Comparison of ENCODE assay signal across 22 mouse cellular contexts in the genomic region with DNA sequence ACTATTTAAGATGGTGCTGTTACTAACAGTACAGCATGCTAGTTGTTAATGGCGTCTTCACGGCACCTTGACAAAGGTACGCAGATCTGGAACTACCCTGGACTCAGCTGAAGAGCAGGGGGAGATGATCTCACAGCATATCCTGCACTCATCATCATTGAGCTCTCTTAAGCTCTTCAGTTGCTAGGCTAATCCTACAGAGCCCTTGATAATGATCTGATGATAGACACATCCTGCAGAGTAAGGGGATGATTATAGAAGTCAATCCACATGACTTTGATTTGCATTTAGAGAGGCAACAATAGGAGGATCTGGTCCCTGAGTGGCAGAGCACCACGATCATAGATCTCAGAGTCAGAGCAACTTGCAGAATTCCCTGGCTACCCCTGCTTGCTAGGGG.
DNase-seq lines count a peak whose midpoint lies in the region; ATAC-seq and TF ChIP-seq lines count a peak whose summit lies in the region.
"Had no signal": no experiment of that assay in that cellular context is flagged by ENCODE, and none has a peak within 500 bp of the region (broad histone marks: within the 10 kb centered on the region; RNA-seq: fewer than 3 reads in every experiment).

No protein-coding gene starts in this region.

- H3K9ac ChIP-seq in forebrain, embryonic 13.5 days = no peak overlapping the region
- H3K9ac ChIP-seq in forebrain, embryonic 12.5 days = no peak overlapping the region
- no peak overlapping the region for H3K9ac ChIP-seq in forebrain, postnatal 0 days
- H3K9ac ChIP-seq in forebrain, embryonic 15.5 days (replicated peaks) = no peak overlapping the region
- no peak overlapping the region for H3K9ac ChIP-seq in midbrain, embryonic 13.5 days (replicated peaks)
- H3K9ac ChIP-seq in midbrain, embryonic 14.5 days (replicated peaks; ENCODE audit: low read length) = no peak overlapping the region
- H3K9ac ChIP-seq: embryonic facial prominence, embryonic 12.5 days had no signal

- H3K27ac ChIP-seq in forebrain, embryonic 13.5 days = no peak overlapping the region
- H3K27ac ChIP-seq in forebrain, embryonic 12.5 days = no peak overlapping the region
- H3K27ac ChIP-seq in forebrain, postnatal 0 days (ENCODE audit: low read depth, low read length) = no peak overlapping the region
- H3K27ac ChIP-seq in forebrain, embryonic 15.5 days (replicated peaks) = no peak overlapping the region
- no peak overlapping the region for H3K27ac ChIP-seq in midbrain, embryonic 13.5 days
- no peak overlapping the region for H3K27ac ChIP-seq in midbrain, embryonic 14.5 days (replicated peaks; ENCODE audit: low read depth, low read length)
- H3K27ac ChIP-seq: embryonic facial prominence, embryonic 10.5 days; embryonic facial prominence, embryonic 12.5 days had no signal

- ATAC-seq in forebrain, embryonic 13.5 days = peak; percentile 24; the same call in 1 of the 2 replicates
- no peak for ATAC-seq in forebrain, embryonic 12.5 days (ENCODE audit: low FRiP score)
- ATAC-seq in forebrain, postnatal 0 days = peak; percentile 81
- ATAC-seq in forebrain, embryonic 15.5 days (replicated peaks) = no peak
- 0 out of 2 replicates have a peak, but pooled peaks have one; percentile 45 for ATAC-seq in midbrain, embryonic 13.5 days
- ATAC-seq in midbrain, embryonic 14.5 days (ENCODE audit: low FRiP score, low TSS enrichment) = no peak
- ATAC-seq: activated CD4-positive, CD25-positive, alpha-beta regulatory T cell, adult 4 months; CD4-positive, CD25-positive, alpha-beta regulatory T cell, adult 4 months; forebrain, embryonic 14.5 days; Patski had no signal

- DNase-seq in forebrain, postnatal 0 days = no peak
- no peak for DNase-seq in midbrain, embryonic 14.5 days
- peak; percentile 56 for DNase-seq in retina, postnatal 1 day
- DNase-seq in retina, embryonic 14.5 days (ENCODE audit: low spot score) = no peak
- DNase-seq: adrenal gland, adult 8-10 months; adrenal gland, postnatal 14 days; adrenal gland, postnatal 36 days; B cell, adult 2 months; cerebellum, adult 9-10 months; cerebellum, postnatal 10 days had no signal

- WGBS in forebrain, embryonic 13.5 days = 79% methylated on average over 4 of the region's 4 CpGs
- 81% methylated on average over 4 of the region's 4 CpGs for WGBS in forebrain, embryonic 12.5 days
- WGBS in forebrain, postnatal 0 days = 73% methylated on average over 4 of the region's 4 CpGs
- 82% methylated on average over 4 of the region's 4 CpGs for WGBS in forebrain, embryonic 15.5 days
- WGBS in midbrain, embryonic 13.5 days = 74% methylated on average over 4 of the region's 4 CpGs
- WGBS in midbrain, embryonic 14.5 days = 71% methylated on average over 4 of the region's 4 CpGs

- H3K4me3 ChIP-seq in forebrain, embryonic 13.5 days = no peak overlapping the region
- no peak overlapping the region for H3K4me3 ChIP-seq in forebrain, embryonic 12.5 days (replicated peaks)
- no peak overlapping the region for H3K4me3 ChIP-seq in forebrain, postnatal 0 days (ENCODE audit: low read depth, low read length)
- no peak overlapping the region for H3K4me3 ChIP-seq in forebrain, embryonic 15.5 days
- H3K4me3 ChIP-seq in midbrain, embryonic 13.5 days (replicated peaks) = no peak overlapping the region
- no peak overlapping the region for H3K4me3 ChIP-seq in midbrain, embryonic 14.5 days (replicated peaks; ENCODE audit: low read depth, low read length)
- H3K4me3 ChIP-seq: embryonic facial prominence, embryonic 10.5 days; embryonic facial prominence, embryonic 12.5 days had no signal

- TF ChIP-seq CTCF in forebrain, postnatal 0 days (IDR thresholded peaks at IDR 0.05; ENCODE audit: low read depth) = no peak

- peaks cover 14% of the 10 kb centered on the region for H3K4me1 ChIP-seq in forebrain, embryonic 13.5 days
- H3K4me1 ChIP-seq in forebrain, embryonic 12.5 days = peaks cover 10% of the 10 kb centered on the region; the same call in 1 of the 2 replicates
- H3K4me1 ChIP-seq in forebrain, postnatal 0 days (ENCODE audit: insufficient read depth) = no peaks in the 10 kb centered on the region
- peaks cover 10% of the 10 kb centered on the region; the same call in 1 of the 2 replicates for H3K4me1 ChIP-seq in forebrain, embryonic 15.5 days
- peaks cover 5% of the 10 kb centered on the region; the same call in 1 of the 2 replicates for H3K4me1 ChIP-seq in midbrain, embryonic 13.5 days (replicated peaks)
- 0 out of 2 replicates have a peak, but pooled peaks cover 3% of the 10 kb centered on the region for H3K4me1 ChIP-seq in midbrain, embryonic 14.5 days (ENCODE audit: control insufficient read depth, insufficient read depth, low read length)
- H3K4me1 ChIP-seq: embryonic facial prominence, embryonic 10.5 days; embryonic facial prominence, embryonic 12.5 days had no signal

- H3K36me3 ChIP-seq in forebrain, embryonic 13.5 days (ENCODE audit: poor library complexity, severe bottlenecking) = no peaks in the 10 kb centered on the region
- H3K36me3 ChIP-seq in forebrain, embryonic 12.5 days (replicated peaks) = no peaks in the 10 kb centered on the region
- no peaks in the 10 kb centered on the region for H3K36me3 ChIP-seq in forebrain, postnatal 0 days (ENCODE audit: insufficient read depth)
- H3K36me3 ChIP-seq in forebrain, embryonic 15.5 days = no peaks in the 10 kb centered on the region
- no peaks in the 10 kb centered on the region for H3K36me3 ChIP-seq in midbrain, embryonic 13.5 days
- H3K36me3 ChIP-seq in midbrain, embryonic 14.5 days (ENCODE audit: control insufficient read depth, insufficient read depth, low read length) = no peaks in the 10 kb centered on the region
- H3K36me3 ChIP-seq: embryonic facial prominence, embryonic 10.5 days; embryonic facial prominence, embryonic 12.5 days; G1E had no signal

- no peaks in the 10 kb centered on the region for H3K9me3 ChIP-seq in forebrain, embryonic 13.5 days (replicated peaks)
- no peaks in the 10 kb centered on the region for H3K9me3 ChIP-seq in forebrain, embryonic 12.5 days
- no peaks in the 10 kb centered on the region for H3K9me3 ChIP-seq in forebrain, postnatal 0 days (ENCODE audit: low read length)
- no peaks in the 10 kb centered on the region for H3K9me3 ChIP-seq in forebrain, embryonic 15.5 days
- H3K9me3 ChIP-seq in midbrain, embryonic 13.5 days = no peaks in the 10 kb centered on the region
- H3K9me3 ChIP-seq in midbrain, embryonic 14.5 days (ENCODE audit: control insufficient read depth, low read length) = no peaks in the 10 kb centered on the region
- H3K9me3 ChIP-seq: embryonic facial prominence, embryonic 10.5 days; embryonic facial prominence, embryonic 12.5 days; G1E had no signal

- H3K4me2 ChIP-seq in forebrain, embryonic 13.5 days = no peak overlapping the region
- H3K4me2 ChIP-seq in forebrain, embryonic 12.5 days = no peak overlapping the region
- H3K4me2 ChIP-seq in forebrain, postnatal 0 days (ENCODE audit: low read depth) = no peak overlapping the region
- H3K4me2 ChIP-seq in forebrain, embryonic 15.5 days (replicated peaks) = no peak overlapping the region
- H3K4me2 ChIP-seq in midbrain, embryonic 13.5 days (replicated peaks) = no peak overlapping the region
- H3K4me2 ChIP-seq in midbrain, embryonic 14.5 days (ENCODE audit: low read length) = no peak overlapping the region
- H3K4me2 ChIP-seq: embryonic facial prominence, embryonic 12.5 days had no signal

- H3K27me3 ChIP-seq in forebrain, embryonic 13.5 days = no peaks in the 10 kb centered on the region
- H3K27me3 ChIP-seq in forebrain, embryonic 12.5 days = no peaks in the 10 kb centered on the region
- no peaks in the 10 kb centered on the region for H3K27me3 ChIP-seq in forebrain, postnatal 0 days (ENCODE audit: insufficient read depth, low read length)
- no peaks in the 10 kb centered on the region for H3K27me3 ChIP-seq in forebrain, embryonic 15.5 days
- H3K27me3 ChIP-seq in midbrain, embryonic 13.5 days = no peaks in the 10 kb centered on the region
- H3K27me3 ChIP-seq in midbrain, embryonic 14.5 days (ENCODE audit: control insufficient read depth, insufficient read depth, low read length) = no peaks in the 10 kb centered on the region
- H3K27me3 ChIP-seq: CH12.LX; embryonic facial prominence, embryonic 12.5 days had no signal

Comparison
In these comparisons a context has a peak if more than half of its experiments do, and no peak if none do; other contexts are left out.
1. ATAC-seq: peak in forebrain, embryonic 13.5 days (single experiment), forebrain, postnatal 0 days (single experiment) and midbrain, embryonic 13.5 days (single experiment); none in forebrain, embryonic 12.5 days (single experiment), forebrain, embryonic 15.5 days (single experiment) and midbrain, embryonic 14.5 days (single experiment).